Mouse (Mus musculus) gastrocnemius, adult 2 months (tissue): ENCODE data around the gene Dpy19l3. TPM values are rescaled to one million over a fixed set of nuclear protein-coding genes. Genes with fewer than 3 reads are reported as not detected.
A peak's percentile ranks its signal among the peaks of the same experiment; 100 is the strongest.

Source experiments
- DNase-seq: peaks from one replicate; pipeline ENCODE4 v3.0.0; 2022
- H3K27ac ChIP-seq: fragments of 200-600 bp; 2 replicates; pipeline ENCODE4 v1.8.1; 2022; ENCODE audit warnings: mild to moderate bottlenecking
- H3K4me3 ChIP-seq: fragments of 200-600 bp; 2 replicates; pipeline ENCODE4 v1.8.1; 2022; ENCODE audit warnings: mild to moderate bottlenecking, moderate library complexity
- CTCF ChIP-seq: fragments of 200-600 bp; IDR thresholded peaks from 2 replicates; pipeline ENCODE4 v1.8.1; 2022; ENCODE audit warnings: antibody characterized with exemption, mild to moderate bottlenecking, moderate library complexity
- intact Hi-C: fragments of 180-260 bp; cut with DNase I; formaldehyde crosslinking; loops from one replicate; pipeline ENCODE4 v1.15.1; 2025
- total RNA-seq, 2 experiments: library from RNA; stranded (reverse); gene quantifications; 2 replicates each; pipeline ENCODE4 v1.2.3; 2021

Dpy19l3 gene
- total RNA-seq, 2 experiments from 2014 or later, result 5.8 to 7.1 TPM

GRCm38 (mm10) chr7:35646317-35647081 is 107.8 kb downstream of the Dpy19l3 start:
- TF ChIP-seq CTCF, result no peak
- H3K4me3 ChIP-seq, result peak overlapping the region; percentile 91
- intact Hi-C loops, result loop anchor here (5.0 to 10.0 kb wide), 3 partner anchors 59 to 1048 kb away; partner anchors contain the start of genes Ankrd27, Nudt19, Rgs9bp and Tshz3
- H3K27ac ChIP-seq, result peak overlapping the region; percentile 89
- peak; percentile 32 for DNase-seq

GRCm38 (mm10) chr7:35640072-35640471 is 114.2 kb downstream of the Dpy19l3 start:
- no peak for TF ChIP-seq CTCF
- no peak overlapping the region for H3K4me3 ChIP-seq
- intact Hi-C loops, result loop anchor here (10.0 kb wide), 1 partner anchor 1055 kb away; the partner anchor contains the start of gene Tshz3
- no peak overlapping the region for H3K27ac ChIP-seq
- DNase-seq, result no peak

GRCm38 (mm10) chr7:35636874-35637273 is 117.4 kb downstream of the Dpy19l3 start:
- DNase-seq, result no peak
- no peak for TF ChIP-seq CTCF
- Histone ChIP-seq H3K4me3 (no peak overlapping the region), H3K27ac (no peak overlapping the region)
- intact Hi-C loops, result loop anchor here (1.0 to 5.0 kb wide), 2 partner anchors 55 to 91 kb away; no protein-coding TSS in a partner anchor

- TF ChIP-seq CTCF, result peak; percentile 73
- intact Hi-C loops, result loop anchor here (1.0 to 5.0 kb wide), 2 partner anchors 54 to 90 kb away; no protein-coding TSS in a partner anchor
- DNase-seq, result no peak
- H3K27ac ChIP-seq, result no peak overlapping the region
- H3K4me3 ChIP-seq, result no peak overlapping the region
These were observed 118.0 kb downstream of the Dpy19l3 start for GRCm38 (mm10) chr7:35636229-35636628.

Other genes with a start within 250 kb of the Dpy19l3 start
- gene Tdrd12, start 216.7 kb downstream of the Dpy19l3 start, total RNA-seq, result not detected
- gene Nudt19, start 198.2 kb downstream of the Dpy19l3 start, total RNA-seq, result 10 to 100 TPM; 51.9 to 52.4 TPM
- under 1 TPM in 1 of 2 experiments, not detected in 1; 0.06 TPM for gene Rgs9bp, start 168.9 kb downstream of the Dpy19l3 start, total RNA-seq
- gene Ankrd27, start 168.2 kb downstream of the Dpy19l3 start, total RNA-seq, result 10 to 100 TPM; 11.0 to 11.5 TPM
- gene Pdcd5, start 106.9 kb downstream of the Dpy19l3 start, total RNA-seq, result 100 to 1,000 TPM; 150 to 159 TPM
- gene Zfp507, start 48.5 kb upstream of the Dpy19l3 start, total RNA-seq, result 10 to 100 TPM; 17.9 to 18.5 TPM